Mouse (Mus musculus): Measurements from ENCODE around the gene Ppp4r1.
A peak's percentile ranks its signal among the peaks of the same experiment; 100 is the strongest.

Ppp4r1 gene

GRCm38 (mm10) chr17:65813763-65814162 is 31.4 kb downstream of the Ppp4r1 start:
- no peak for DNase-seq

GRCm38 (mm10) chr17:65820197-65820596 is 37.8 kb downstream of the Ppp4r1 start:
- DNase-seq, result no peak

DNA sequence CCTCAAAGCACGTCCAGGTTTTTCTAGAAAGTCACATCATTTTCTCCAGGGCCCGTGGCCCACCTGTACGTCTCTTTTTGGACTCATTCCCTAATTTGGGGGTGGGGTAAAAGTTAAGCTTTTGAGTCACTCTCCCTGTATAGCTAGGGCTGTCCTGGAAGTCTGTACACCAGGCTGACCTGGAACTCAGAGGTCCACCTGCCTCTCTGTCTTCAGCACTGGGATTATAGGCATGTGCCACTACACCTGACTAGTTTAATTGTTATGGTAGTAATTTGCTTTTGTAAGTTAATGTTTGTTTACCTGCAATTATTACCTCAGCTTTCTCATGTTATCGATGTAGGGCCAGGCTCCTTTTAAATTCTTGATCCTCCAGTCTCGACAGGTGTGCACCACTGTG is 40.0 kb downstream of the Ppp4r1 start:
- DNase-seq, result no peak

GRCm38 (mm10) chr17:65824246-65824645 is 41.9 kb downstream of the Ppp4r1 start:
- DNase-seq, result no peak

- no peak for DNase-seq
Observed at GRCm38 (mm10) chr17:65826257-65826656, 43.9 kb downstream of the Ppp4r1 start.

- no peak for DNase-seq
Observed at GRCm38 (mm10) chr17:65827119-65827840, 44.9 kb downstream of the Ppp4r1 start.

GRCm38 (mm10) chr17:65827904-65828303 is 45.5 kb downstream of the Ppp4r1 start:
- DNase-seq, result no peak

DNA sequence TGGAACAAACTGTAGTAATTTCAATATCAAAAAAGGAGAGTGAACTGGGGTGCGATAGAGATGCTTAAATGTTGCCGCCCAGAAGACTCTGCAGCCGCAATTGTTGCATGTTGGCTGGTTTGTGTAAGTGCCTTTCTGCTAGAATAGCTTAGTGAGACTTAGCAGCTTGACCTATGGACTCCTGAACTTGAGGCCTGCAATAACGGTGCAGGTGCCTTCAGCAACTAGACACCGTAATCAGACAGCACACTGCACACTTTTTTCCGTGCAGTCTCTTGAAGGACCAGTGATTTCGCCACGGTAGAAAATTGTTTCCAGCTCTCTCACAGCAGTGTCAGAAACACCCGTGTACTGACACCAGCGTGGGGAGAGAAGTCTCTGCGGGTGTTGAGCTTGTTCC is 46.6 kb downstream of the Ppp4r1 start:
- no peak for DNase-seq

DNA sequence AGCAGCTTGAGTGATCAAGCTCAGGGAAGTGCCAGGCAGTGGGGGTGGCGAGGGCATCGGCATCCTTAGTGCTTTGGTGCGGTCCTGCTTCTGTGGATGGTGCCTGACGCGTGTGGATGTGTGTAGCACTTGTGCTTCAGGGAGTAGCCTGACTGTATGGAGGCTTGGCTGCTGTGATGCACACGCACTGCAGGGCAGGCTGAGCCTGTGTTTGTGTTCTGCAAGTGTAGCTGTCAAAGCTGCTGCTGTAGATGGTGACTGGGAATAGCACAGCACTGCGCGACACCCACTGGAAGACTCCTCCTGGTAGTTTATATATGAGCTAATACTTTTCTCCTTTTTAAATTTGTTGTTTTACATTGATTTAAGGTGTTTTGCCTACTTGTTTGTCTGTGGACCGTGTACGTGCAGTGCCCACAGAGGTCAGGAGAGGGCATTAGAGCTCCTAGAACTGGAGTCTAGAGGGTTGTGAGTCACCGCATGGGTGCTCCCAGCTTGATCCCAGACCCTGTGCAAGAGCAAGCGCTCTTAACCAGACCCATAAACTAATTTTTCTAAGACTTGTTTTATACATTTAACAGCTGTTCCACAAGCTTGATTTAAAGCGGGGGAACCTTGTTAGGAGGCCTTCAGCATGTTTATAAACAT is 48.0 kb downstream of the Ppp4r1 start:
- DNase-seq, result no peak

DNA sequence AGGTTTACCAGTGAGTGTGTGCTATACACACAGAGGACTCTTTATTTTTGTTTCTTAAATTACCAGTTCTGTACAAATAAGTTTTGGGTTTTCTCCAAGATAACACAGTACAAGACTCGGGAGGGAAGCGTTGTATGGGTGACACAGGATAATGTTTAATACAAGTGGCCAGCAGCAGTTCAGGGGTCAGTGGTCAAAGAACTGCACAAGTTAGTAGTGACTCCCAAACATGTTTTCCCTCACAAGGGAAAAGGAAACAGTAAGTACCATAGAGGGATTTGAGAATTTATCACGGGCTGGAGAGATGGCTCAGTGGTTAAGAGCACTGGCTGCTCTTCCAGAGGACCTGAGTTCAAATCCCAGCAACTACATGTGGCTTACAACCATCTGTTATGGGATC is 51.5 kb downstream of the Ppp4r1 start:
- no peak for DNase-seq

- no peak for DNase-seq
Observed at GRCm38 (mm10) chr17:65836746-65837145, 54.4 kb downstream of the Ppp4r1 start.

GRCm38 (mm10) chr17:65839541-65840256 is 57.3 kb downstream of the Ppp4r1 start:
- DNase-seq, result no peak

DNA sequence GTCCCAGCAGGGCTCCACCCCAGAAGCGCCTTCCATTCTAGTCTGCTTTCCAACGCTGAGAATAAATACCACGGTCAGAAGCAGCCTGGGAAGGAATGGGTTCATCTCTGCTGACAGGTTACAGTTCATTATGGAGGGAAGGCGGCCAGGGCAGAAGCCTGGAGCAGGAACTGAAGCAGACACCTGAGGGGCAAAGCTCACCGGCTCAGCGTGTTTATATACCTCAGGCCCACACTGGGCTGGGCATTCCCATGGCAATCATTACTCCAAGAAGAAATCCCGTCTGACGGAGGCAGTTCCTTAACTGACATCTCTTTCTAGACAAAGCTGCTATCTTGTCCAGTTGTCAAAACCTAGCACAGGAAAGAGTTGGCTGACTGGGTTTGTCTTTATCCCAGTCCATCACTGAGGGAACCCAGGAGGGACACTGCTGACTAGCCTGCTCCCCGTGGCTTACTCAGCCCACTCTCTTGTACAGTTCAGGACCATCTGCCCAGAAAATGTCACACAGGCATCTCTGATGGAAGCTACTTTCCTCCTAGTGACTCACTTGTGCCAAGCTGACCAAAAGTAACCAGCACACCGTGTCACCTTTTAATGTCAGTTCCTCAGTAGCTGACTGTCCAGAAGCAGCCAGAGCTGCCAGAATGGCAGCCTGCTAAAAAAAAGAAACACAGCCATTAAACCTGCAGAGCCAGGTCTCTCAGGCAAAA is 60.5 kb downstream of the Ppp4r1 start:
- DNase-seq, result no peak

DNA sequence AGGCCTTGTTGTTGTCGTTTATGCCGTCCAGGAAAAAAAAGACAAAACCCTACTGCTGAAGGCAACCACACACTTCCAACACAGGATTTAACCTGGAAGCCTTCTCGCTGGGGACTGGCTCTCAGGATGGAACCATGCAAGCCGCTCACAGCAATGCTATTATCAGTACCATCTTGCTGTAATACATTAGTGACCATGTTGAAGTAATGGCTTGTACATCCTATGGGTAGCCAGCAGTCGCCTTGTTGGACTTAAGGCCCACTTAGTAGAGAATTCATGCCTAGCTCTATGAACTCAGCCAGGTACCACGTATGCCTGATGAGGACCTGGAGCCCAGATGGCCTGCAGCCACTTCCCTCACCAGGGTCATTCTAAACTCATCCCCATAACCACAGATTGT is 63.0 kb downstream of the Ppp4r1 start:
- DNase-seq, result no peak

GRCm38 (mm10) chr17:65847694-65848449 is 65.5 kb downstream of the Ppp4r1 start:
- DNase-seq, result peak; percentile 49

DNA sequence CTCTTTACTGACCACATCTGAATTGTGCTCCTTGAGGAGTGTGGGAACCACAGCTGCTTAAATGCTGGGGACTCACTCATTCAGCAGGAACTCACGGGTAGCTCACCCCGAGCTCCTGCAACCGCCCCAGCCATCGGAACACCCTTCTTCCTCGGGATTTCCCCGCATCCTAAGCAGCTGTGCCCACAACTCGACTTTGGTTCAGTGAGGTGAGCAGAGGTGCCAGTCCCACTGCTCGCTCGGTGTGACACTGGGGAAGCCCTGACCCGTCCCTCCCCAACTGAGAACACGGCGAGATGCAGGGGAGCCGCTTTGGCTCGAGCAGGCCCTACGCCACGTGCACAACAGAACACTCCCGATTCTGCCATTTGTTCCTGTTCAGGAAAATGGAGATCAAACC is 68.1 kb downstream of the Ppp4r1 start:
- DNase-seq, result no peak

- no peak for DNase-seq
Observed at GRCm38 (mm10) chr17:65851749-65852148, 69.4 kb downstream of the Ppp4r1 start.

- DNase-seq, result no peak
Observed at GRCm38 (mm10) chr17:65853326-65853725, 71.0 kb downstream of the Ppp4r1 start.

DNA sequence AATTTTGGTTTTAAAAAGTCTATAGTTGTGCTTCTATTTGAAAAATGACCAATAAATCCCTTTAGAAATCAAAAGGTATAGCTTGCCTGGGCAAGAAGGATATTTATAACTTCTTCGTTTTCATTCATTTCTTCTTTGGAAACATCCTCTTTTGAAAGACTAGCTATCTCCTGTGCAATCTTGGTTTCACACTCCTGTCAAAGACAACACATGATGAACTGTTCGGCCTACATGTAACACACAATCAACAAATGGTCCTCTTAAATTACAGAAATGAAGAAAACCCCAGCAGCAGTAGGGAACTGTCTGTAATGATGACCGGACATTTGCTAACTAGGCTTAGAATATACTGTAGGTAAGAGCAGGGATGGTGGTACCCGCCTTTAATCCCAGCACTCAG is 71.6 kb downstream of the Ppp4r1 start:
- no peak for DNase-seq

DNA sequence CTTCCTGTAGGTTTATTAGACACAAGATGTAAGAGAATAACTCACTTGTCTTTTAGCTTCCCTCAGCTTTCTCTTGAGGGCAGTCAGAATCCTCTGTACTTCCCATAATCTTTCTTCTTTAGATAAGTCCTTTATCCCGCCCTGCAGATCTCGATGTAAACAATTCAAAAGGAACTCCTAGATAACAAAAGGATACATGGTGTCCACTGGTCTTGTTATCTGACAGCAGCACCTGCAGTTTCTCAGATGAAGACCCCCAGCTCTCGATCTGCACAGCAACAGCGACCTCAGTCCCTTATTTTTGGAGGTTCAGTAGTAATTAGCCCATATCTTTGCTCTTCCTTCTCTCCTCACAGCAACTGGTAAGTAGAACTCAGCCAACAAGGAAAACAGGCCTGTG is 75.2 kb downstream of the Ppp4r1 start:
- DNase-seq, result no peak

GRCm38 (mm10) chr17:65862579-65862978 is 80.2 kb downstream of the Ppp4r1 start:
- DNase-seq, result no peak

- DNase-seq, result no peak
Observed at GRCm38 (mm10) chr17:65863830-65864229, 81.5 kb downstream of the Ppp4r1 start.

GRCm38 (mm10) chr17:65864742-65865141 is 82.4 kb downstream of the Ppp4r1 start:
- no peak for DNase-seq
